Mouse (Mus musculus): ENCODE data around the gene Hcn3.
A peak's percentile ranks its signal among the peaks of the same experiment; 100 is the strongest.

Hcn3 gene

DNA sequence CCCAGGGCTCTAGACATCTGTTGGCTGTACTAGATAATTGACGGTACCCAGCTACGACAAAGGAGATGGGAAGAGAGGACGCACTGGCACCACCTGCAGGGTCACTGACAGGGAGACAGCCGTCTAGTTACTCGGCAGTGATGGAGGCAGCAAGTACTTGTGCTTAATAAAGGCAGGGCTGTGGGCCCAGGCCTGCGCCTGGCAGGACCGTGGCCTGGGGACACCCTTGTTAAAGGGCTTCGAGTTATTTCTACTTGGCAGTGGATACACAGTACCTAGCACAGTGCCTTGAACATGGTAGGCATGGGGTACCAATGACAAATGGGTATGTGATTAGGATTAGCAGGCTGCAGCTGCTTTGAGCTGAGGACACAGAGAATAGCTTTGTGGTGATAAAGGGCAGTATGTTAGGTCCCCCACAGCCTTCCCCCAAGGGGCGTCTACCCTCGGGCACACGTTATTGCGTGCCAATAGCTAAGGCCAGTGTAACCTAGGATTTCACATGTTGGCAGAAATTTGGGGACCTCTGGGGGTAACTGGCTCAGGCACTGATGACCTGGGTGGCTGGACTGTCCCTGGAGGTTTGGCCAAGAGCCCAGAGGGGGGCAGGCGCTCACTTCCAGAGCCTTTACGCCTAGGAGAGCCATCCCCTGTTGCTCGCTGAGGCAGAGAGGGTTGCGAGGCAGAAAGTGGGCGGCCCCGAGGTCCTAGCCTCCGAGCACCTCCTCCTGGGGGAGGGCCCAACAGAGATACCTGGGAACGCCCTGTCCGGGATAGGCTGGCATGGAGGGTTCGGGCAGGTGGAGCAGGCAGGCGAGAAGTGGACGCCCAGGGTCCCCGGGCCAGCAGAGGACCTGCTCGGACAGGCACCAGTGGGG lies 12.7 kb downstream of the Hcn3 start:
- no peak for DNase-seq (ENCODE audit: low spot score in 2 of 2)

DNA sequence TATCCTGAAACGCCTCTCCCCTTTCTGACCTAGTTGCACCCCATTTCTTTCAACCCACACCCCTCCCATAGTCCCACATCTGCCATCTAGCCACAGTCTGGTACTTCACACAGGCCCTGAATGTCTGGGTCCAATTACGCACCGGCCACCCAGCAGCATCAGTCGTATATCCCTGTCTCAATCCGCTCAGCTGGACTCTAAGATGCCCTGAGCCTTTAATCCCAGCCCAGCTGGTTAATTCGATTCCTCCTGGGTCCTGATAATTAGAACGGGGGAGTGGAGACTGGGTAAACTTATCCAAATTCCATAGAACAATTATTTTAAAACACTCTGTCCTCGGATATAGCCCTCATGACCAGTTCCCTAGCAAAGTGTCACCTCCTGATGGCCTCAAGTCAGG lies 14.4 kb downstream of the Hcn3 start:
- DNase-seq (ENCODE audit: low spot score in 2 of 2) = no peak

GRCm38 (mm10) chr3:89144821-89145220 lies 15.2 kb downstream of the Hcn3 start:
- no peak for DNase-seq (ENCODE audit: low spot score in 2 of 2)

- DNase-seq (ENCODE audit: low spot score in 2 of 2) = no peak
Observed at GRCm38 (mm10) chr3:89136365-89136764, 23.6 kb downstream of the Hcn3 start.

DNA sequence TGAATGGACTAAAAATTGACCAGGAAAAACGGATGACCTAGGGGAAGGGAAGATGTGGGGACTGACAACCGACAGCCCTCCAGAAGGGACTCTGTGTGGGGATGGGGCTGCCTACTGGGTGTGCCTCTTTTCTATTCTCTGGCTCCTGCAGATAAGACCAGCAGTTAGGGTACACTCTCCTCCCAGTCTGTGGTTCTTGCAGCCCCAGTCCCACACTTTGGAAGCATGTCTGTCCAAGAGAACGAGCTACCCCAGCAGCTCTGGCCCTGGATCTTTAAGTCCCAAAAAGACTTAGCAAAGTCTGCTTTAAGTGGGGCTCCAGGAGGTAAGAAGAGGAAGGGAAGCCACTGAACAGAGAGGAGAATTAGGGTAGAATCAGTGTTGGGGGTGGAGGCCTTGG lies 24.0 kb downstream of the Hcn3 start, which contains the start of gene Pklr:
Pklr (plus strand) TSS at position 185 of the 400 bp plus-strand sequence.
- no peak for DNase-seq (ENCODE audit: low spot score in 2 of 2)

DNA sequence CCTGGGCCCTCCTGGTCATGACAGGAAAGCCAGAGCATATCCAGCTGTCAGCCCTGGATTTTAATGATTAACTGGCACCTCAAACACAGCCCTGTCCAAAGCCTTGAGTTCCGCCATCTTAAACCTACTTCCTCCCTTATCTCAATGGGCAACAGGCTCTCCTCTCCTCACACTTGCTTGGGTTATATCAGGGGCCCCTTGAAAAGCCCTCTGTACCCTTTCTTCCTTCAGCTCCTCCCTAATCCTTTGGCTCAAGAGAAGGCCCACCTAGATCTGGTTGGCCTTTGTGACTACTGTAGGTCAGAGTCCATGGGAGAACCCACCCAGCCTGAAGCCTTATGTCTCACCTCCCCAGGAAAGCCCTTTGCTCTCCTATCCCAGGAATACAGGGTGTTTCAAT lies 26.2 kb downstream of the Hcn3 start:
- no peak for DNase-seq (ENCODE audit: low spot score in 2 of 2)

DNA sequence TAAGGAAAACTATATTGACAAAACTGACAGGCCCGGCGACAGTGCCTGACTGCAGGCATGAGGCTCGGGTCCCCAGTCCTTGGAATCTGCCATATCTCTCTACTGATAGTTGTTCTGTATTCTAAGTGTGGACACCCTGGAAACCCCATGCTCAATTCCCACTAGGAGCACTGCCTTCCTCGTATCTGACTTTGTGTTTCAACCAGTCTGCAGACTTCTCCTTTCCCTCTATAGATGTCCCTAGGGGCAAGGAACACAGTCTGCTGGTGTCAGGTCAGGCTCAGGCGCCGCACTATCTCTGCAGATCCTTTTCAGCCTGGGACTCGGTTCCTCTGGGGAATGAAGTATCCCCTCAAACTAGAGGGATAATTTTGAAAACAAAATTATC lies 26.9 kb downstream of the Hcn3 start:
- no peak for DNase-seq (ENCODE audit: low spot score in 2 of 2)

- DNase-seq (ENCODE audit: low spot score in 2 of 2) = peak; percentile 21 to 37
Observed at GRCm38 (mm10) chr3:89132285-89133062, 27.5 kb downstream of the Hcn3 start.

GRCm38 (mm10) chr3:89131816-89132215 lies 28.2 kb downstream of the Hcn3 start:
- peak in 1 of 2 experiments; percentile 18 for DNase-seq (ENCODE audit: low spot score in 2 of 2)

- no peak for DNase-seq (ENCODE audit: low spot score in 2 of 2)
Observed at GRCm38 (mm10) chr3:89129908-89130307, 30.1 kb downstream of the Hcn3 start.

- no peak for DNase-seq (ENCODE audit: low spot score in 2 of 2)
Observed at GRCm38 (mm10) chr3:89125981-89126380, 34.0 kb downstream of the Hcn3 start.

DNA sequence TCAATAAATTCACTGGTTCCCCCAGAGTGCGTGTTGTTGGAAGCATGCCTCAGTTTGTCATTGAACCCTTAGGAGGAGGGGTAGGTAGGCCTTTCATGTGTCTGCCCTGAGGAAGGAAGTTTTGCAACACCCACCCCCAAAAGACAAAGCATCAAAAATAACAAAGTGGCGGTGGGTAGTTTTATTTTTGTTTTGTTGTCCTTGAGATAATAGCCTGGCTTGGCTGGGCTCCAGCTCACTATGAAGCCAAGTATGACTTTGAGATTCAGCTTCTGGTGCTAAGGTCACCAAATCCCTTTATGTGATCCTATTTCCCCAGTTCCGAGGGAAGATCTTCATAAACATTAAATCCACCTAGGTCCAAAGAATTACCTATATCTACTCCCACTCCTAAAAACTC lies 35.8 kb downstream of the Hcn3 start:
- DNase-seq (ENCODE audit: low spot score in 2 of 2) = no peak

- no peak for DNase-seq (ENCODE audit: low spot score in 2 of 2)
Observed at GRCm38 (mm10) chr3:89123313-89123712, 36.7 kb downstream of the Hcn3 start.

DNA sequence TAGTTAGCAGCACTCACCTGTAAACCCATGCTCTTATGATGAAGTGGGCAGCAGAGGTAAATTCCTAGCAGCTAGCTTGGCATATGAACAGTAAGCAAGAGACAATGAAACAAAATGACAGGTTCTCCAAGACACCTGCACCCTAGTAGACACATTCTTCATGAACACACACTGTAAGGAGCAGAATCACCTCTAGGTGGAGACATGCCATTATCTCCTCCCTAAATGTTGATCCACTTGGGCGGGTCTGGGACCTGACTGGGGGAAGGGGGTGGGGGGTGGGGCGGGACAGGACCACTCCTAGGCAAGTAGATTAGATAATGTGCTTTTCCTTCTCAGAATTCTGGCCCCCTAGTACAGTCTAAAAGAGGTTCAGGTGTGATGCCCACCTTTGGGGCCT lies 44.5 kb downstream of the Hcn3 start:
- DNase-seq (ENCODE audit: low spot score in 2 of 2) = no peak

DNA sequence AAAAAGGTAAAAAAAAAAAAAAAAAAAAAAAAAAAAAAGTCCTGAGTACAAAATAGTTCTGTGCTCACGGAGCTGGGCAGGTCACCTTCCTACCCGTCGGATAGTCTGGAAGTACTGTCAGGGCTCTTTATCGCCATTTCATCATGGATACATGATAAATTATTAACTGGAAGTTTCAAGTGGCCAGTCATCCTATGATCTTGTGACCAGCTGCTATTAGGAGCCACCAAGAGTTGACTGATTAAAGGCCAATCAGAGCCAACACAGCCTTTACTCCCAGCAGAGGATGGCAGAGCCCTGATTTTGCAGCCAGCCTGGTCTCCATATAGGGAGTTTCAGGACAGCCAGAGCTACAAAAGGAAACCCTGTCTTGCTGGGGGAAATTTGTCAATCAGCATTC lies 46.9 kb downstream of the Hcn3 start:
- DNase-seq (ENCODE audit: low spot score in 2 of 2) = no peak

DNA sequence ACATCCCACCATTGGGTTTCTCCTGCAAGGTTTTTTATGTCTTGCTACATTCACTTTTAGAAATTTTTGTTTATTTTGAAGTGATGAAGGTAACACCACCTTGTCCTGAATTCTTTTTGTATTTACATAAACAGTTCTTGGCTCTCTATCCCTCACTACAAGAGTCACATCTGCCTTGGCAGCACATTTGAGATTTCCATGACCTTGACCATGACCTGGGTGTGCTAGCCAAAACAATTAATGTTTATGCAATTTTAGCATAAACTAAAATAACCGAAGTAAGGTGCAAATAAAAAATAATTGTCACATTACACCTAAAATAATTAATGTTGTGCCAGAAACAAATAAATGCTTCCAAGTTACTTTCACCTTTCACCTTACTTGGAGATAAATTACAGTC lies 51.9 kb downstream of the Hcn3 start:
- DNase-seq (ENCODE audit: low spot score in 2 of 2) = no peak

DNA sequence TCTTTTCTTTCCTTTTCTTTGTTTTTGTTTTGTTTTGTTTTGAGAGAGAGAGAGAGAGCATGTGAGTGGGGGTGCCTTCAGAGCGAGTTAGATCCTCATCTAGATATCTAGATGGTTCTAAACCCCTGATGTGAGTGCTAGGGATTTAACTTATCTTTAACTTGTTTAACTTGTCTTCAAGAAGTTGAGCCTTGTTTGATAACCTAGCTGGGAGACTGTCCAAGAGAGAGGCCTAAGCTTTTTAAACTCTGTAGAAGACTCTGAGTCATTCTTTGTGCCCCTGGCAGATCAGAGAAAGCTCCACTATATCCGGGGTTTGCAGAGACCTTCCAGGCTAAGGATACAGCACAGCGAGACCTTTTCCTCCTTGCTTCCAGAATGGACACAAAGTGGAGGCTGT lies 52.5 kb downstream of the Hcn3 start:
- DNase-seq (ENCODE audit: low spot score in 2 of 2) = no peak

GRCm38 (mm10) chr3:89106881-89107280 lies 53.1 kb downstream of the Hcn3 start:
- DNase-seq (ENCODE audit: low spot score in 2 of 2) = no peak

DNA sequence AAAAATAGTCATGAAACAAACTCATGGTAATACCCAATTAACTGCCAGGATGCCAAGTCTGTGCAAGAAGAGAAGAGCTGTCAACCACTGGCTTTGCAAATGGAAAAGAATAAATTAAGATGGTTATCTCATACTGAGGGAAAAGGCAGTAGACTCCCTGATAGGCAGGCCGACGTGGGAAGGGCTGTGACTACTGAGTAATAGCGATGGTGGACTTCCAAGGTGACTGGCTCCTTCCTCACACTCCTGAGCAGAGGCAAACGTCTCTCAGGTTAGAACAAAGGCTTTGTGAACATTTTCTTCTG lies 56.8 kb downstream of the Hcn3 start:
- no peak for DNase-seq (ENCODE audit: low spot score in 2 of 2)

DNA sequence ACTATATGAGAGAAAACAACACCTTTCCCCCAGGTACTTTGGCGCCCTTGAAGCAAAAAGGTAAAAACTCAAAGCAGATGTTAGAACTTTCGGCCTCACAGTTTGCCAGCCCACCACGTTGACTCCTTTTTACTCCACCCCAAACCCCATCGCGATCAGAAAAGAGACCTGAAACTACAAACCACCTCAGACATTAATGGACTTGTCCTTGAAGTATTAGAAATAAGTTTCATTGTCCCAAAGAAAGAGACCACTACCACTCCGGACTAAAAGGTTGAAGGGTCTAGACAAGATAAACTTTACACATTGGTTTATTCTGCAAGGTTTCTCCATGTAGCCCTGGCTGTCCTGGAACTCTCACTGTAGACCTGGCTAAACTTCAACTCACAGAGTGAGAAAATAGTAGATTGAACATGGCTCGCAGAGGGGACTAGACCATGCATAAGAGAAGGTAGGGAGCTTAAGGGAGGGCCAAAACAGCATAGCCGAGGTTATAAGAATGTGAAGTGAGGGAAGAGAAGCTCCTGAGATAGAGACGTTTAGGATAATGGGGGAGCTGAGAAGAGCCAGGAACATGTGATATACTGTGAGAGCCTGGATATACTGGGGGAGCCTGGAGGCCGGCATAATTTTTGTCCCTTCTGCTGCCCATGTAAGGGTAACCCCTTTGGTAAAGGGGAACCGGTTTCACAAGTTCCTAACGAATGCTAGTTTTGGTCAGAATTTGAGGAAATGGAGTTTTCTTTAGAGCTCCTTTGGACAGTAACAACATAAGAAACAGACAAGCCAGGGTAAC lies 57.3 kb downstream of the Hcn3 start:
- no peak for DNase-seq (ENCODE audit: low spot score in 2 of 2)

DNA sequence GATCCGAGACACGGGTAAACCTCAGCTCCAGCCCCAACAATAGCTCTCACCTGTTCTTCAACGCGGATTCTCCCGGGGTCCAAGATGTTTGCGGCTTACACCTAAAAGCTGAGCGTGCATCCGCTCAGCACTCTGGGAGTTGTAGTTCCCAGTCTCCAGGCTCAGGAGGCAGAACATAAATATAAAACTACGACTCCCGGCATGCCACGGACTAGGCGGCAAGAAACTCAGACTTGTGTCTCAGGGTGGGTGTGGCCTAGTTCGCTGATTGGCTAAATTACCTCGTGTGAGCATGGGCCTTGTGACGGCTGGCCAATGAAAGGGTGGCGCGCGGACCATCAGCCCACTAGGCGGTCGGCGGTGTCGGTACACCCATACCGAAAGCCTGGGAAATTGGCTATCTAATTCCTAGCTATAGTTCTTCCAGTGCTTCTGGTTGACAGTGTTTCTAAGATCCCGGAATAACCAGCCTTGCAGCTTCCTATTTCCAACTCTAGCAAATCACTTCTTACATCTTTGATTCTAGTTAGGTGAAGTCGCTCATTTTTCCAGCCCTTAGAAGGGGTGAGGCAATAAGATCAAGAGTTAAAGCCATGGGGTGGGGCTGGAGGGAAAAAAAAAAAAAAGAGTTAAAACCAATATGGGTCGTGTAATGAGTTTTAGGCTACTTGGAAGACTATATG lies 58.0 kb downstream of the Hcn3 start, which contains the start of gene Fdps:
Fdps (minus strand) TSS at position 148 of the 683 bp plus-strand sequence.
- DNase-seq (ENCODE audit: low spot score in 2 of 2) = peak; percentile 84 to 91

GRCm38 (mm10) chr3:89101459-89101811 lies 58.6 kb downstream of the Hcn3 start:
- DNase-seq (ENCODE audit: low spot score in 2 of 2) = peak in 1 of 2 experiments; percentile 57
